Mouse (Mus musculus) limb, embryonic 13.5 days (tissue): ENCODE results near the gene Zfp382. TPM values are rescaled to one million over a fixed set of nuclear protein-coding genes. Genes with fewer than 3 reads are reported as not detected.
A peak's percentile ranks its signal among the peaks of the same experiment; 100 is the strongest.
"Not testable (repeated sequence)": the region's sequence is repeated elsewhere in the genome, so short reads cannot be mapped to it uniquely, and the experiment has no call there.

Experiments
- ATAC-seq: fragments of 200-750 bp; cut with Nextera tagmentation; 2 replicates; pipeline ENCODE4 v1.8.0; 2017; ENCODE audit warnings: low read depth, moderate number of reproducible peaks, moderate TSS enrichment; ENCODE audit not compliant: low FRiP score
- H3K27ac ChIP-seq: fragments of 300-500 bp; sonication (generic); 2 replicates; pipeline ENCODE4 v1.5.1; 2015; ENCODE audit warnings: inconsistent platforms, mild to moderate bottlenecking, moderate library complexity
- H3K27me3 ChIP-seq: fragments of 300-500 bp; sonication (generic); 2 replicates; pipeline ENCODE4 v1.6.1; 2015; ENCODE audit warnings: mild to moderate bottlenecking, inconsistent platforms
- H3K36me3 ChIP-seq: fragments of 300-500 bp; sonication (generic); 2 replicates; pipeline ENCODE4 v1.6.1; 2015; ENCODE audit warnings: inconsistent platforms, mild to moderate bottlenecking, moderate library complexity
- H3K4me1 ChIP-seq: fragments of 300-500 bp; sonication (generic); 2 replicates; pipeline ENCODE4 v1.6.1; 2015; ENCODE audit warnings: inconsistent platforms
- H3K4me2 ChIP-seq: fragments of 300-500 bp; sonication (generic); replicated peaks from 2 replicates; pipeline ENCODE4 v1.6.1; 2015; ENCODE audit warnings: inconsistent platforms, mild to moderate bottlenecking, moderate library complexity
- H3K4me3 ChIP-seq: fragments of 300-500 bp; sonication (generic); 2 replicates; pipeline ENCODE4 v1.5.1; 2015; ENCODE audit warnings: moderate library complexity, mild to moderate bottlenecking, inconsistent platforms
- H3K9ac ChIP-seq: fragments of 300-500 bp; sonication (generic); 2 replicates; pipeline ENCODE4 v1.6.1; 2015; ENCODE audit warnings: mild to moderate bottlenecking, inconsistent platforms
- H3K9me3 ChIP-seq: fragments of 300-500 bp; sonication (generic); 2 replicates; pipeline ENCODE4 v1.6.1; 2016; ENCODE audit warnings: inconsistent platforms
- WGBS: fragments of 180-500 bp; shearing (Covaris S2); methylation state at CpG from one replicate; pipeline ENCODE4 v1.1.7; 2015; 5-methylcytosine and 5-hydroxymethylcytosine counted together
- polyA plus RNA-seq: library from polyadenylated mRNA; unstranded; fragments of >200 nt; fragmentation: Nextera tagmentation; extraction: Ambion mirVana; gene quantifications from 2 replicates; pipeline ENCODE4 v1.2.1, GENCODE M21; 2015

Zfp382 gene
- polyA plus RNA-seq, 1 experiment from 2014 or later: 14.6 TPM

DNA sequence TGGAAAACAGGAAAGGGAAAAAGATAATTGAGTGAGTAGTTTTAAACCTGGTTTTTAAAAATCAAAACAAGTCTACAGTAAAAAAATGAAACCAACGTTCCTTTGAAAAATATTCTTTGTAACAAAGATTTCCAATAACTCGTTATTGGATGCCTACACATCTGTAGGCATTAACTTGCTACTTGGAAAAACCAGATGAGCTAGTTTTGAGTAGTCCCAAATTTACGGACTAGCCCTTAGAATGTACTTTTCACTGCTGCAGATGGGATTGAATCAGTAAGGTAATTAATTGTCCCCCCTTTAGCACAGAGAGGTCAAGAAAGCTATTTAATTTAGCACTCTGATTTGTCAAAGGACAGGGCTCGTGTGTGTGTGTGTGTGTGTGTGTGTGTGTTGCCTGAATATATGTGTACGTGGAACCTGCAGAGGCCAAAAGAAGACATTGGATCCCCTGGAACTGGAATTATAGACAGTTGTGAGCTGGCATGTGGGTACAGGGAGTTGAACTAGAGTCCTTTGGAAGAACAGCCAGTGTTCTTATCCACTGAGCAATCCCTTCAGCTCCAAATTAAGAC lies 26.1 kb upstream of the Zfp382 start:
- no peak for ATAC-seq
- Histone ChIP-seq H3K27ac (peak overlapping the region; percentile 69), H3K9ac (peak overlapping the region; percentile 77), H3K4me1 (peaks cover 19% of the 10 kb centered on the region; the same call in 1 of the 2 replicates), H3K9me3 (peaks cover 2% of the 10 kb centered on the region; the same call in 1 of the 2 replicates), H3K36me3 (peaks cover 35% of the 10 kb centered on the region), H3K4me3 (peak overlapping the region; percentile 62), H3K27me3 (no peaks in the 10 kb centered on the region), H3K4me2 (peak overlapping the region; percentile 78)
- WGBS: 4% methylated on average over 5 of the region's 5 CpGs

DNA sequence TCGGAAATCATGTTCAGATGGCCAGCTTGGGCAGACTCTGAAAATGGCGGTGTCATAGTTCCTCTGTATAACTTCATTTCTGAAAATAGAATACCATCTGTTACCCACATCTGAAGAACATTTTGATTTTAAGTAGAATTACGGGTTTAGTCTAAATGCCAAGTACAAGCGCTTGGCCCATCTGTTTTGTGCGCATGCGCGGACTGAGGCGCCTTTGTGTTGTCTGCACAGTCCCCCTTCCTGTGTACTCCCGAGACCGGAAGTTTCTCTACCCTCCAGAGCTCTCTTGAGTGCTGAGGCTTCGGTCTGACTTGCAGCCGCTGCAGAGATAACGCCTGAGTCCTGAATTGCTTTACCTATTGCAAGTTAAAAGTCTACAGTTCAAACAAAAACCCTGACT lies 22.4 kb upstream of the Zfp382 start:
- no peak for ATAC-seq
- Histone ChIP-seq H3K36me3 (peaks cover 68% of the 10 kb centered on the region), H3K27me3 (no peaks in the 10 kb centered on the region), H3K4me2 (no peak overlapping the region), H3K4me1 (peaks cover 14% of the 10 kb centered on the region; the same call in 1 of the 2 replicates), H3K27ac (no peak overlapping the region), H3K4me3 (no peak overlapping the region), H3K9ac (no peak overlapping the region), H3K9me3 (peaks cover 30% of the 10 kb centered on the region)
- WGBS: 93% methylated on average over 13 of the region's 13 CpGs

DNA sequence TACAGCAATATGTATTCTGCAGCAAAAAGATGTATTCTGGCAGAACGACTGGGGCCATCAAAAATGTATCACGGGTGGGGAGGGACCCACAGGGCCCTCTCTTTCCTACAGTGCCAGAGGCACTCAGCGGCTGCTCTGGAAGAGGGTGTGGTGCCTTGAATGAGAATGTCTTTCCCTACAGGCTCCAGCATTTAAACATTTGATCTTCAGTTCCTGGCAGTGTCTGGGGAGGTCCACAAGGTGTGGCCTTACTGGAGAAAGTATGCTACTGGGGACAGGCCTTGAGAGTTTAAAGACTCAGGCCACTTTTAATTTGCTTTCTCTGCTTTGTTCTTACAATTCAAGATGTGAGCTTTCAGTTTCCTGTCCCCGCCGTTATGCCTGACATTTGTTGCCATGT lies 5.7 kb upstream of the Zfp382 start:
- no peak overlapping the region for H3K9ac ChIP-seq
- no peak overlapping the region for H3K27ac ChIP-seq
- H3K4me1 ChIP-seq: 0 out of 2 replicates have a peak, but pooled peaks cover 2% of the 10 kb centered on the region
- peaks cover 34% of the 10 kb centered on the region for H3K9me3 ChIP-seq
- no peak overlapping the region for H3K4me3 ChIP-seq
- no peaks in the 10 kb centered on the region for H3K27me3 ChIP-seq
- H3K4me2 ChIP-seq: no peak overlapping the region
- ATAC-seq: no peak
- peaks cover 10% of the 10 kb centered on the region for H3K36me3 ChIP-seq
- 94% methylated on average over 5 of the region's 5 CpGs for WGBS

DNA sequence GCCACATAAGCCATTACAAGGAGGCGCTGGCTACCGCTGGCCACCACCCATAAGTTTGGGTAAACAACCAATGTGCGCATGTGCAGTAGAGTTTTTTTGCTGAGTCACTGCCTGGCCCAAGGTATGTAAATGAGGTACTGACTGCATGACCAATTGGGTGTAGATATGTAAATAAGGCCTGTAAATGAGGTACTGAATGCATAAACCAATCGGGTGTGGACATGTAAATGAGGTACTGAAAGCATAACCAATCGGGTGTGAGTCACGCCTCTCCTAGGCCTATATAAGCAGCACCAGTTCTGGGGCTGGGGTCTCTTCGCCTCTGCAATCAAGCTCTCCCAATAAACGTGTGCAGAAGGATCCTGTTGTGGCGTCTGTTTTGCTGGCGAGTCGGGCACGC lies 3.8 kb upstream of the Zfp382 start:
- H3K36me3 ChIP-seq: peaks cover 10% of the 10 kb centered on the region
- H3K9me3 ChIP-seq: peaks cover 33% of the 10 kb centered on the region
- ATAC-seq, H3K27me3 ChIP-seq, H3K9ac ChIP-seq, H3K4me2 ChIP-seq, H3K4me1 ChIP-seq, H3K4me3 ChIP-seq, H3K27ac ChIP-seq: not testable (repeated sequence)
- WGBS: 91% methylated on average over 12 of the region's 12 CpGs

DNA sequence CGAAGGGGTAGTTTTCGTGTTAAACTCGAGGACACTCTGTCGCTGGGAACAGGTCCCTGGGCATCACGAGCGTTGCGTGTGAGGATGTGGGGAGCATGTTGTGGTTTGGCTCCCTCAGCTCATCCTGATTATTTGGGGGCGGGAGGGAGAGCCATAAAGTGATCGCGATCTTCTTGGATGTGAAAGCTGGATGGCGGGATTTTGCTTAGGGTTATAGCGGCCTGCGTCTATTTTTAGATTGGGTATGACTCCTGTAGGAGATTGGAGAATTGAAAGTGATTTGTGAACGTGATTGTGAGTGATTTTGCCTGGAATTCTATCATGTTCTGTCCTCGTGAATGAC lies 417 bp downstream of the Zfp382 start:
- Histone ChIP-seq H3K9me3 (no peaks in the 10 kb centered on the region), H3K4me1 (peaks cover 7% of the 10 kb centered on the region; the same call in 1 of the 2 replicates), H3K4me2 (peak overlapping the region; percentile 78), H3K27ac (peak overlapping the region; percentile 61; the same call in 1 of the 2 replicates), H3K36me3 (peaks cover 20% of the 10 kb centered on the region), H3K9ac (peak overlapping the region; percentile 79), H3K27me3 (no peaks in the 10 kb centered on the region), H3K4me3 (peak overlapping the region; percentile 70)
- peak; percentile 46 for ATAC-seq
- 6% methylated on average over 15 of the region's 15 CpGs for WGBS

DNA sequence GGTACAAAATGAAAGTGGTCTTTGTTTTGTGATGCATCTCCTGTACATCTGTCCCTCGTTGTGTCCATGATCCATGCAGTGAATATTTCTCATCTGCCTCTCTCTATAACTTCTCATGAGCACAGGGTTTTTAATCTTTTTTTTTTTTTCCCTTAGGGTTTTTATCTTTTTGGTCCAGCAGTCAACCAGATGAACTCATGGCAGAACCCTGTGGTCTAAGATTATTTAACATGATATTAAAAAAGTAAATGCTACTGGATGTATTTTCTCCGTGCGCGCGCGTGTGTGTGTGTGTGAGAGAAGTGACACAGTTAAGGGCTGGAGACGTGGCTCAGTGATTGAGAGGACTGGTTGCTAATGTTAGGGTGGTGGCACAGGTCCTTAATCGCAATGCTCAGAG lies 8.2 kb downstream of the Zfp382 start:
- Histone ChIP-seq H3K4me1 (no peaks in the 10 kb centered on the region), H3K27me3 (no peaks in the 10 kb centered on the region), H3K9ac (no peak overlapping the region), H3K4me3 (no peak overlapping the region), H3K36me3 (peaks cover 92% of the 10 kb centered on the region), H3K4me2 (no peak overlapping the region), H3K27ac (no peak overlapping the region), H3K9me3 (peaks cover 11% of the 10 kb centered on the region; the same call in 1 of the 2 replicates)
- ATAC-seq: no peak
- WGBS: 98% methylated on average over 8 of the region's 8 CpGs

DNA sequence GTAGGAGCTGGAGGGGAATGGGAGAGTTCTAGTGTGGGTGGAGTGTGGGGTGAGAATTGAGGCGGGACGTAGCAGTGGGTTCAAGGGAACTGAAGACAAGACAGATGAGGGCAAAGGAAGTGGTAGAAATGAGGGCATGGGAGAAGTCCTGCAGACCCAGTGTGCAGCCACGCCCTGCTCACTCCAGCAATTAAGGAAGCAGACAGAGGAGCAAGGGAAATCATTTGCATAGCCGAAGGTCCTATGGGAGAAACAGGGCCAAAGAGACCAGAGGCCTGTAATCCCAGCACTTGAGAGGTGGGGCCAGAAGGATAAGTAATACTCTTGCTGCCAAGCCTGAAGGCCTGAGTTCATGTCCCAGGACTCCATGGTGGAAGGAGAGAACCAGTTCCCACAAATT lies 10.7 kb downstream of the Zfp382 start:
- Histone ChIP-seq H3K9ac (no peak overlapping the region), H3K27me3 (no peaks in the 10 kb centered on the region), H3K9me3 (peaks cover 11% of the 10 kb centered on the region; the same call in 1 of the 2 replicates), H3K4me2 (no peak overlapping the region), H3K4me1 (no peaks in the 10 kb centered on the region), H3K4me3 (no peak overlapping the region), H3K36me3 (peaks cover 92% of the 10 kb centered on the region), H3K27ac (no peak overlapping the region)
- 87% methylated on average over 4 of the region's 4 CpGs for WGBS
- no peak for ATAC-seq

DNA sequence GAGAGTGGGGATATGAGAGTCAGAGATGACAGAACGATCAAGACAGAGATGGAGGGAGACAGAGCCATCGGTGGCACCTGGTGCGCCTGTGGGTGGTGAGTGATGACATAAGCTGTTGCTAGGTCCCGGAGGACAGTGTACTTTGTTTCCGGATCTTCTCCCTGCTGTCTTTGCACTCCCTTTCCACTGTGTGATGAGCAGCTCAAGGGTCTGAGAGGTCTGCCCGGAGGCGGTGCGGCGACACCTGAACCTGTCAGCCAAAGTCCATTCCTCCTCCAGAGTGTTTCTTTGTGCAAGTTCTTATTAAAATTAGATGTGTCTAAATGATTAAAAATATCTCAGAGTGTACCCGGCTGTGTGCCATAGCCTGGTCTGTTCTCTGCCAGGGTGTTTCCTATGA lies 15.1 kb downstream of the Zfp382 start:
- Histone ChIP-seq H3K9me3 (peaks cover 22% of the 10 kb centered on the region), H3K27me3 (no peaks in the 10 kb centered on the region), H3K4me3 (no peak overlapping the region), H3K4me2 (no peak overlapping the region), H3K4me1 (no peaks in the 10 kb centered on the region), H3K36me3 (peaks cover 92% of the 10 kb centered on the region), H3K9ac (no peak overlapping the region), H3K27ac (no peak overlapping the region)
- ATAC-seq: no peak
- WGBS: 93% methylated on average over 10 of the region's 10 CpGs

DNA sequence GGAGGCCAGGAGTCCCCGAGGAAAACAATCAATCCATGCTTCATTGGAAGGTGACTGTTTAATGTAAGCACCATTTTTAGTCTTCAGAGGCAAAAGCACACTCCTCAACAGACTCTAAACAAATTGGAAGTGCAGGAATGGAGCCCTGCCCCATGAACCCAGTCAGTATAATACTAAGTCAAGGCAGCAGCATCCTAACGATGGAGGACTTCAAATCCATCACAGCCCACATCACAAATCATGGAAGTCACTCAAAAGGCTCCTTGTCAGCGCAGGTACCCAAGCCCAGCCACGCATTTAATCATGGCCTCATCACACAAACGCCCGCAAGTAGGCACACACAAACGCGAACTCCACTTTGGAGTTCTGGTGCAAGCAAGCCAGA lies 21.4 kb downstream of the Zfp382 start:
- 15% methylated on average over 8 of the region's 8 CpGs for WGBS
- peaks cover 59% of the 10 kb centered on the region for H3K36me3 ChIP-seq
- no peaks in the 10 kb centered on the region for H3K27me3 ChIP-seq
- ATAC-seq: peak; percentile 38; the same call in 1 of the 2 replicates
- H3K27ac ChIP-seq: peak overlapping the region; percentile 52; the same call in 1 of the 2 replicates
- peaks cover 28% of the 10 kb centered on the region for H3K9me3 ChIP-seq
- H3K9ac ChIP-seq: peak overlapping the region; percentile 61
- peak overlapping the region; percentile 64 for H3K4me2 ChIP-seq
- peak overlapping the region; percentile 58 for H3K4me3 ChIP-seq
- H3K4me1 ChIP-seq: peaks cover 3% of the 10 kb centered on the region; the same call in 1 of the 2 replicates

DNA sequence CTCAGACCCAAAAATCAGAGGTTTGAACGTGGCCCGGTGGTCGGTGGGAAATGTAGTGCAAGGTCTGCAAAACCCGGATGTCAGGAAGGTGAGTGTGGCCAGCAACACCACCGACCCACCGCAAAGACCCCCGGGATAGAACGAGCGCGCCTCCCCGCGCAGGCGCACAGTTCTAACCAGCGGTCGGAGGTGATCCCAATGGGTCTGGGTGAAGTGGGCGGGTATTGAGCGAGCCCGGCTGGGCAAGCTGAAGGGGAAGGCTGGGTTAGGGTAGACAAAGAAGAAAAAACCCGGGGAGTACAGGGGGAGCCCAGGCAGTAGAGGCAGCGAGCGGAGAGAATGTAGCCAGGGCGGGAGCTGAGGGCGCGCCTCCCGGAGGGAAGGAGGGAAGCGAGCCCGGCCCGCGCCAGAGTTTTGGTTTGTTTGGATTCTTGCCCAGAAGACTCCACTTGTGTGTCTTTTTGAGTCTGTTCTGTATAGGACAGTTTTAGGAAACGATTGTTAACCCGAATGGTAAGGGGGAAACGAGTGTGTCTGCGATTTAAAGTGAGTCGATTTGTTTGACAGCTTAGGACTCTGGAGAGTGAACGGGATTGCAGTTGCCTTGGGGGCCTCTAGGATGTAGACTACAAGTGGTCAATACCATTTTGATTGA lies 21.9 kb downstream of the Zfp382 start:
- Histone ChIP-seq H3K9me3 (peaks cover 33% of the 10 kb centered on the region), H3K4me2 (peak overlapping the region; percentile 64), H3K4me1 (peaks cover 3% of the 10 kb centered on the region; the same call in 1 of the 2 replicates), H3K9ac (peak overlapping the region; percentile 80), H3K4me3 (peak overlapping the region; percentile 58), H3K36me3 (peaks cover 59% of the 10 kb centered on the region), H3K27ac (peak overlapping the region; percentile 89), H3K27me3 (no peaks in the 10 kb centered on the region)
- WGBS: 3% methylated on average over 35 of the region's 35 CpGs
- ATAC-seq: peak; percentile 96

DNA sequence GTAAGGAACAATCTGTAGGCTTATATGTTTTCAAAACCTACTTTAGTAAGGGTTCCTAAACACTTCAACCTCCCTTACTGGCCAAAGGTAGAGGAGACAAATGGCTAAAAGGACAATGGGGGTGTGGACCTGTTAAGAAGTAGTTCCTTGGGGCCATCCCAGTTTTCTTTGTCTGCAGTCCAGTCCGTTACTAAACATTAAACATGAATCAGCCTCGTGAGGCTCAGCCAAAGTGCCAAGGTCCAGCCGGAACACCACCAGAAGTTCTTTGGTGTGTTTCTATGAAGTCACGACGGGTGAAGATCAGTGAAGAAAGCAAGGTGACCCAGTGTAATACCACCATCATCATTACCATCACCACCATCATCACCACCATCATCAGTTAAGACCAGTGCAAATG lies 25.3 kb downstream of the Zfp382 start:
- H3K9me3 ChIP-seq: peaks cover 53% of the 10 kb centered on the region
- no peak overlapping the region for H3K4me3 ChIP-seq
- H3K9ac ChIP-seq: no peak overlapping the region
- WGBS: 97% methylated on average over 5 of the region's 5 CpGs
- peaks cover 64% of the 10 kb centered on the region for H3K36me3 ChIP-seq
- H3K4me2 ChIP-seq: no peak overlapping the region
- no peaks in the 10 kb centered on the region for H3K27me3 ChIP-seq
- no peak for ATAC-seq
- no peak overlapping the region for H3K27ac ChIP-seq
- peaks cover 3% of the 10 kb centered on the region; the same call in 1 of the 2 replicates for H3K4me1 ChIP-seq

DNA sequence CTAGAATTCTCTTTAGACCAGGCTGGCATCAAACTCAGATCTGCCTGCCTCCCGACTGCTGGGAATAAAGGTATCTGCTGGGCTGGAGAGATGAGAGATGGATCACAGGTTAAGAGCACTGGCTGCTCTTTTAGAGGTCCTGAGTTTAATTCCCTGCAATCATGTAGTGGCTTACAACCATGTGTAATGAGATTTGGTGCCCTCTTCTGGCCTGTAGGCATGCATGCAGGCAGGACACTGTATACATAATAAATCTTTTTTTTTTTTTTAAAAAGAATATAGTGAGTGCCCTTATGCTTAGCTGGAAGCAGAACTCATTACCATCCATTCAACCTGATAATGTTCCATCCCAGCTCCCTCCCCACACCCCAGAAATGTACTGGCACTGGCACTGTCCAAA lies 32.3 kb downstream of the Zfp382 start:
- Histone ChIP-seq H3K27ac (no peak overlapping the region), H3K9ac (no peak overlapping the region), H3K4me1 (no peaks in the 10 kb centered on the region), H3K9me3 (peaks cover 86% of the 10 kb centered on the region), H3K27me3 (no peaks in the 10 kb centered on the region), H3K4me3 (no peak overlapping the region), H3K4me2 (no peak overlapping the region), H3K36me3 (peaks cover 91% of the 10 kb centered on the region)
- ATAC-seq: no peak
- WGBS: 94% methylated on average over 1 of the region's 1 CpGs
